Mouse (Mus musculus) olfactory bulb, adult 2 months (tissue): ENCODE results near the gene Col6a5. TPM values are rescaled to one million over a fixed set of nuclear protein-coding genes. Genes with fewer than 3 reads are reported as not detected.

Experiments used
- H3K27ac ChIP-seq: fragments of 200-500 bp; 2 replicates; pipeline ENCODE4 v1.5.1; 2012; ENCODE audit warnings: low read depth, low read length; ENCODE audit not compliant: insufficient read depth
- H3K4me1 ChIP-seq: fragments of 200-500 bp; 2 replicates; pipeline ENCODE4 v1.6.1; 2012; ENCODE audit warnings: low read length; ENCODE audit not compliant: control insufficient read depth, insufficient read depth
- H3K4me3 ChIP-seq: fragments of 200-500 bp; 2 replicates; pipeline ENCODE4 v1.5.1; 2012; ENCODE audit warnings: mild to moderate bottlenecking, low read depth, low read length, moderate library complexity; ENCODE audit not compliant: insufficient read depth
- CTCF ChIP-seq: fragments of 200-500 bp; IDR thresholded peaks from 2 replicates; pipeline ENCODE4 v1.5.1; 2012; ENCODE audit warnings: low read depth, mild to moderate bottlenecking, low read length, moderate library complexity; ENCODE audit not compliant: insufficient read depth
- POLR2A ChIP-seq: fragments of 200-500 bp; IDR thresholded peaks from 2 replicates; pipeline ENCODE4 v1.6.1; 2012; ENCODE audit warnings: mild to moderate bottlenecking, low read depth, low read length, moderate library complexity; ENCODE audit not compliant: insufficient read depth
- WGBS: fragments of 180-500 bp; shearing (Covaris S2); methylation state at CpG from one replicate; pipeline ENCODE4 v1.1.7; 2018; 5-methylcytosine and 5-hydroxymethylcytosine counted together
- polyA plus RNA-seq: library from polyadenylated mRNA; stranded (reverse); fragments of >200 nt; gene quantifications from 2 replicates; pipeline ENCODE4 v1.2.4, GENCODE M21; 2012; ENCODE audit warnings: low replicate concordance; ENCODE audit not compliant: missing spikeins, insufficient read depth, insufficient read length

The Col6a5 gene
- polyA plus RNA-seq, 1 experiment = not detected

DNA sequence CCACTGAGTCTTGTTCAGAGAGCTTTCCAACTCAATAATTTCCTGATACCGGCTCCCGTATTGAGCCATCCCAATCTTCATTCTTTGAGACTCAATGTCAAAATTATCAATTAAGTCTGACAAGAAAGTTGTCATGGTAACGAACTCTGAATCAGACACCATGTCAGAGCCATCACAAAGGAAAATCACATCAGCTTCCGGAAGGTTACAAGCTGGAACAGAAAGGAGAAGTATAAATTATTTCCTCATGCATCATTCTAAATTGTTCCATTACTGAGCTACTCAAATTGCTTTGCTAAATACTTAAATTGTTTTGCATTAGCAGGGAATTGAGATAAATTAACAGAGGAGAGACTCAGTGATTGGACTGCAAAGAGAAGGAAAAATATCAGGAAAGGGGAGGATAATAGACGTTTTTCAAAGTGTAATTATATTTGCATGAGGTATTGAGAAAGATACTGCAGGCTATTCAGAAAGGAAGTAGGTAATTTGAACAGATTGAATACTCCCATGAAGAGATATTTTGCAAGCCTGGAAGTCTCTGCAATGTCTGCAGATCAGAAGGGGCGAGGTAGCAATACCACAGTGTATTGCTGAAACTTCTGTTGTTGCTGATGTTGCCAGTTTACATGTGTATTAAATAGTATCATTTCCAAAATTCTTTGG lies 31.9 kb downstream of the Col6a5 start:
- no peak overlapping the region for H3K27ac ChIP-seq
- 53% methylated on average over 6 of the region's 6 CpGs for WGBS
- TF ChIP-seq POLR2A (no peak), CTCF (no peak)
- no peaks in the 10 kb centered on the region for H3K4me1 ChIP-seq
- H3K4me3 ChIP-seq = no peak overlapping the region

DNA sequence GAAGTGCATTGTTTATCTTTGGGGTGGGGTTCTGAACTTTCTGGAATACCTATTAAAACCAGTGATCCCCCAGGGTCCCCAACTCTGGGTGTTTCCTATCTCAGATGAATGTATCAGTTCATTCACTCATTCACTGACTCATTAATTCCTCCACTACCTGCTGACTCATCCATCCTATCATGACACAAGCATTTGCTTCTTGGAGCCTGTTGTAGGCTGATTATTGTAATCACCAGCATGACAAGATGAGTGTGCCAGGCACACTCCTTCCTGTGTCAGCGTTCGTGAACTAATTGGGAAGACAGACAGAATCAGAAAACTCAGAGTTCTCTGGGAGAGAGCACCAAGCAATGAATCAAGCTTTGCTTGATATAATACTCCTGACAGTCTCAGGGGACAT lies 36.8 kb downstream of the Col6a5 start:
- 39% methylated on average over 2 of the region's 2 CpGs for WGBS

GRCm38 (mm10) chr9:105915186-105915585 lies 45.3 kb downstream of the Col6a5 start:
- Histone ChIP-seq H3K4me3 (no peak overlapping the region), H3K27ac (no peak overlapping the region), H3K4me1 (peaks cover 3% of the 10 kb centered on the region; the same call in 1 of the 2 replicates)
- 34% methylated on average over 4 of the region's 4 CpGs for WGBS
- TF ChIP-seq CTCF (no peak), POLR2A (no peak)

More for the DNA sequence above, 36.8 kb downstream of the Col6a5 start:
- H3K4me1 ChIP-seq = no peaks in the 10 kb centered on the region
- H3K4me3 ChIP-seq = no peak overlapping the region
- no peak for TF ChIP-seq POLR2A
- no peak for TF ChIP-seq CTCF
- H3K27ac ChIP-seq = no peak overlapping the region

GRCm38 (mm10) chr9:105910166-105910565 lies 50.3 kb downstream of the Col6a5 start:
- 89% methylated on average over 2 of the region's 2 CpGs for WGBS
- Histone ChIP-seq H3K27ac (no peak overlapping the region), H3K4me1 (no peaks in the 10 kb centered on the region), H3K4me3 (no peak overlapping the region)
- TF ChIP-seq POLR2A (no peak), CTCF (no peak)

DNA sequence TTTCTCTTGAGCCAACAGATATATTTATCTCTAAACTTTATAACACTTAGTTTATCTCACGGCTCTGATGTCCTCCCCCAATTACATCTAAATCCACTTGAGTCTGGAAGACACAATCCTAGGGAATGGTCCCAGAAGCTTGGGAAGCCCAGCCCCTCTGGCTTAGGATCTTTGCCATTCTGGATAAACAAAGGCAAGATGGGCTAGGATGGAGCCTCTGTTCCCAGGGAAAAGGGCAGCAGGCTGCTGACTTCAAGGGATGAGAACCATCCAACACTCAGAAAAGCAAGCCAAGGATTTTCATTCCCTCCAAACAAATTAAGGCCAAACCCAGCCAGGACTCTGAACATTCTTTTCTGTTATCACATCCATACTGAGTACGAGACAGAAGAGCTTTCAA lies 51.1 kb downstream of the Col6a5 start:
- no peak overlapping the region for H3K4me3 ChIP-seq
- no peaks in the 10 kb centered on the region for H3K4me1 ChIP-seq
- 87% methylated on average over 2 of the region's 2 CpGs for WGBS
- TF ChIP-seq CTCF = no peak
- no peak for TF ChIP-seq POLR2A
- H3K27ac ChIP-seq = no peak overlapping the region

DNA sequence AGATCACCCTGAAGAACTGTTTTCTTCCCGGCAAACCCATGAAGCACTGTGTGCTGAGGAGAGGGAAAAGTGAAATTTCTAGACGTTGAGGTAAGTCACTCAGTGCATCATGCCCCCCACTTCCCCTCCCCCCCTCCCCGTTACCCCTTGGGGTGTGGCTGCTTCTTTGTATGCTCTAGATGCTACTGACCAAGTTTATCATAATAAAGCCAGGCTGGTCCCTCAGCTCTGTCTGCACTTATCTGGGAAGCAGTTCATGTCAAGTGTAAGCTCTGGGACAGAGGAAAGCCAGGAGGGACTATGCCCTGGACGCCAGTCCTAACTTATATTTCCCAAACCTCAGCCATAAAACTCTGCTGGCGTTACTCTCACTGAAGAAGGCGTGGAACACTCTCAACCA lies 53.0 kb downstream of the Col6a5 start:
- TF ChIP-seq POLR2A = no peak
- no peak for TF ChIP-seq CTCF
- 87% methylated on average over 6 of the region's 6 CpGs for WGBS
- no peak overlapping the region for H3K27ac ChIP-seq
- no peaks in the 10 kb centered on the region for H3K4me1 ChIP-seq
- no peak overlapping the region for H3K4me3 ChIP-seq

GRCm38 (mm10) chr9:105887521-105887920 lies 72.9 kb downstream of the Col6a5 start:
- Histone ChIP-seq H3K27ac (no peak overlapping the region), H3K4me1 (peaks cover 4% of the 10 kb centered on the region; the same call in 1 of the 2 replicates), H3K4me3 (no peak overlapping the region)
- no peak for TF ChIP-seq POLR2A
- TF ChIP-seq CTCF = no peak
- WGBS = 11% methylated on average over 2 of the region's 2 CpGs

DNA sequence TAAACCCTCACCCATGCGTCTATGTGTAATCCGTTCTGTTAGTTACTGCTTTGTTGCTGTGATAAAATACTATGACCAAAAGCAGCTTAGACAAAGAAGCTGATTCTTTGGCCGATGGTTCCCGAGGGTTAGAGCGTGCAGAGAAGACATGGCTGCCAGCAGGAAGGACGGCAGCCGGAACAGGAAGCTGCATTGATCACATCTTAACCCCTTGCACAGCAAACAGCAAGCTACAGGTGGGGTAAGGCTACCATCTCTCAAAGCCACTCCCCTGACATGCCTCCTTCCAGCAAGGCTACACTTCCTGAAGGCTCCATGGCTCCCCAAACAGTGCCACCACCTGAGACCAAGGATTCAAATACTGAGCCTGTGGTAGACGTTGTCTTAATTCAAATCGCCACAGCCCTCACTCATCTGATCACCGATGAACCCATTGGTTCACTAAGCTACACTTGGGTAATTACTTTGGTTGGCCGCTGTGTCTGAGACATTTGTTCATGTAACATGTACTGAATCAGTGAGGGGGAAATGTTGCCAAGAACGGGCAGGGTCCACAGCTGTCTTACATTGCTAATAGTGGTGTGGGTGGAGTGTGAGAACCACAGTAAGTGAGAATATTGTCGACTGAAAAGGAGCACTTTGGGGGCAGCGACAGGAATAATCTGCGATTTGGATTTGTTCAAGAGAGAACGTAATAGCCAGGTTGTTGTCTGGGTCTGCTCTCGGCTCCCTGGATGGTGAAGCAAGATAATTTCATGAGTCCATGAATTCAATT lies 75.6 kb downstream of the Col6a5 start:
- no peak overlapping the region for H3K4me3 ChIP-seq
- H3K27ac ChIP-seq = no peak overlapping the region
- peaks cover 4% of the 10 kb centered on the region; the same call in 1 of the 2 replicates for H3K4me1 ChIP-seq
- TF ChIP-seq POLR2A (no peak), CTCF (no peak)
- WGBS = 49% methylated on average over 17 of the region's 17 CpGs

GRCm38 (mm10) chr9:105880743-105881142 lies 79.7 kb downstream of the Col6a5 start:
- WGBS = 73% methylated on average over 4 of the region's 4 CpGs
- no peak for TF ChIP-seq CTCF
- TF ChIP-seq POLR2A = no peak
- Histone ChIP-seq H3K27ac (no peak overlapping the region), H3K4me3 (no peak overlapping the region), H3K4me1 (no peaks in the 10 kb centered on the region)
